Mouse (Mus musculus): ENCODE measurements at regions not wholly inside any gene's neighbourhood (a gene's known extent, or its start where the extent isn't known, plus 50 kb on each side); places are given as distances from the start of the nearest gene placed in this dataset.

GRCm38 (mm10) chr16:57949680-57950079, 195.1 kb upstream of the Col8a1 start:
- TF ChIP-seq CTCF (IDR thresholded peaks at IDR 0.05; ENCODE audit: low read depth, low read length) (no peak), TAL1 (conservative IDR thresholded peaks at IDR 0.05; ENCODE audit: low read depth, low read length) (no peak)

All from G1E (cell line).